Mouse (Mus musculus): ENCODE data around the gene Wdr95. TPM values are rescaled to one million over a fixed set of nuclear protein-coding genes. Genes with fewer than 3 reads are reported as not detected.
A peak's percentile ranks its signal among the peaks of the same experiment; 100 is the strongest.
"Not testable (repeated sequence)": the region's sequence is repeated elsewhere in the genome, so short reads cannot be mapped to it uniquely, and the experiment has no call there.

The Wdr95 gene
- total RNA-seq, 2 experiments from 2014 or later = 0.12 to 0.13 TPM

DNA sequence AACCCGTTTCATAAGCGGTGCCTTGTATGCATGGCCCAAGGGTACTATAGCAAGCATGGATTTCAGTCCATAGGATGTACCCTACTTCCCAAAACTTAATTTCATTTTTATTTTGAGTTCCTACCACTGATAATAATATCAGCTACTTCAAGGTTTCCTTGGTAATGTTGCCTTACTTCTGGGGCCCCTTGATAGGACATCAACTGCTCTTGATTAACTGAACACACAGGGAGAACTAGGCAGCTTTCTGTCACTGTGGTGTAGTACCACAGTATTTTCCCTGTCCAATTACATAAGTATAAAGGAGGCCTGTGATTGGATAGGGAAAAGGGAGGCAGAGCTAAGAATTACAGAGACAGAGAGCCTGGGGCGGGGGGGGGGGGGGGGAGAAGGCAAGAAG is 13.6 kb upstream of the Wdr95 start:
- DNase-seq (ENCODE audit: low spot score in 2 of 2) = no peak

DNA sequence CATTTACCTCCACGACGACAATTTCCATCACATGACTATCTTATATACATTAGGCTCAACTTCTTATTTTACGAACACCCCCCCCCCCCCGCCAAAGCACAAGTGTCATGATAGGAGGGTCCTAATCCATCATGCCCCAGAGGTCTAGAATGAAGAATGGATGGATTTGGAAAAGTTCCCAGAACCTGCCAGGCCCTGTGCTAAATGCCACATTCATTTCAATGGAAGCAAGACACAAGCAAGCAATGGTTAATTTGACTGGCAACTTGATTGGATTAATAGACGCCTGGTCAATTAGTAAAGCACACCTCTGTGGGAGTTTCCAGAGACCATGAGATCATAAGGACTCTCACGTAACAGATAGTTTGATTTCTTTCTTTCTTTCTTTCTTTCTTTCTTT is 11.4 kb upstream of the Wdr95 start:
- no peak for DNase-seq (ENCODE audit: low spot score in 2 of 2)

DNA sequence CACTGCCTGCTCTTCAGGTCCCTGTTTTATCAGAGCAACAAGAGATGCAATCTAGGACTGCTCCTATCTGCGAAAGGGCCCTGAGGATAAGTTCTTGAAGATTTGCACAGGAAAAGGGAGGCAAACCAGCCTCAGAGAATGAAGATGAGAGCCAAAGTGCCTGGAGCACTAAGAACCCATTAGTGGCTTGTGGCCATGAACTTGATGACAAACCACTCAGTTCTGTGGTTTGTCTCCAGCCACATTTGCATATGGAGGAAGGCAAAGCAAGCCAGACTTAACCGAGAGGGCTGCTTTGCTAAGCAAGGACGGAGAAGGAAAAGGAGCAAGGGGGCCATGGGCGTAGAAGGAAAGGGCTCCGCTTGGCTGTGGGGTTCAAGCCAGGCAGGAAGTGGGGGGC is 7.7 kb upstream of the Wdr95 start:
- no peak for DNase-seq (ENCODE audit: low spot score in 2 of 2)

DNA sequence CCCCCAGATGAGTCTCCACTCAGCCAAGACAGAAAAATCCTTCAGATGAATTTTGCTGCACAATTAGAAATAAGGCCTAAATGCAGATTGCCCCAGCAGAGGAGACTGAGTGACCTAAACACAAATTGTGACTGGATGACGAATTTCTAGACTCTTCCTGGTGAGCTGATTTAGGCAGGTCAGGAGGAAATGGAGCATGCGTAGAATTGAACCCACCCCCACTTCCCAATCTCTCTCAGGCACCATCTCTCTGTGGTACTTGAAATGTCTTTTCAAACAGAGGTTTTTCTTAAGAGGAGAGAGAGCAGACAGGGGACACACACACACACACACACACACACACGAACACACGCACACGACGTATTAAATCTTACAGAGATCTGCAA is 4.6 kb upstream of the Wdr95 start:
- no peak for DNase-seq (ENCODE audit: low spot score in 2 of 2)

DNA sequence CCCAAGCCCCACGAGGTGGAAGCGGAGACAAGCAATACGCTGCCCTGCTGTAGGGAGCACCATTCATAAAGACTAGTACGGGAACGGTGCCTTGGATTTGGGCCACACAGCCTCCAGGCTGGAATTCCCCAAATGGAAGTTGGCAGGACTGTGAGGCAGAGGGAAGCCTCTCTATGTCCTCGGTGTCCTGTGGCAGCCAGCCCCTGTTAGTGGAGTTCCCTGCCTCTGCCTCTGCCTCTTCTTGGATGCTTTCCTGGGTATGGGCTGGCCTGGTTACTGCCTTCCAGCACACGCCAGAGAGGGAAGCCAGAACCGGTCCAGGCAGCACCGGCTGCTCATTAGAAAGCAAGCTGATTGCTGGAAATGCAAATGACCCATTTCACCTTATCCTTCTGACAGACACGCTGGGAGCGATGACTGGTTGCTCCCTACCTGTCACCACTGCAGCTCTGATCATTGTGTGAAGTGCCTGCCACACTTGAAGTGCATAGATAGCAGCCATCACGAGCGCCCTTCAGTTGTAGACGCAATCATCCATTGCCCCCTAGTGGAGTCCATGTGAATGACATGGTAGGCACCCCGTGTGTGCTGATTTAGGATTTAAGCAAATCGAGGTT is 4.1 kb upstream of the Wdr95 start:
- DNase-seq (ENCODE audit: low spot score in 2 of 2) = peak; percentile 85 to 96

- DNase-seq (ENCODE audit: low spot score in 2 of 2) = no peak
Observed at GRCm38 (mm10) chr5:149525055-149525785, 3.3 kb upstream of the Wdr95 start.

DNA sequence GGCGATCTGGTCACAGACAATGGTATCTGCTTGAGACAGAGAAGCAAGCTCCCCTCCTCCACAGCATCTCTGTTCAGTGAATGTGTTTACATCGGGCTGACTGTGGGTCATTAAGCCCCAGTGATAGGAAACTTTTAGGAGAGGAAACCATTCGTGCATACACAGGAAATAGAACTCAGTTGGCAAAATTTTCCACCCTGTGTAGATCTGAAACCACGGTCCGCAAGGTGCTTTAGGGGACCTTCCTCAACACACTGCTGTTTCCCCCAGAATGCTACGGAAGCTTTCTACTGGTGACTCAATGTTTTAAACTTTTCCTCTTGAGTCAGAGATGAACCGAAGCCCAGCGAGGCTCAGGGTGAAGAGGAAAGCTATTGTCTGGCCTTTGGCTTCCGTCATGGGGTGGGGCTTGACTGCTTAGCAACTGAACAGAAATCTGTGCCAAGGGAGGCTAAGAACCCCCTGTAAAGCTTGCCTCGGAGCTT is 2.0 kb upstream of the Wdr95 start:
- DNase-seq (ENCODE audit: low spot score in 2 of 2) = peak in 1 of 2 experiments; percentile 45

- DNase-seq (ENCODE audit: low spot score in 2 of 2) = not testable (repeated sequence)
Observed at GRCm38 (mm10) chr5:149527292-149527691, 1.2 kb upstream of the Wdr95 start.

DNA sequence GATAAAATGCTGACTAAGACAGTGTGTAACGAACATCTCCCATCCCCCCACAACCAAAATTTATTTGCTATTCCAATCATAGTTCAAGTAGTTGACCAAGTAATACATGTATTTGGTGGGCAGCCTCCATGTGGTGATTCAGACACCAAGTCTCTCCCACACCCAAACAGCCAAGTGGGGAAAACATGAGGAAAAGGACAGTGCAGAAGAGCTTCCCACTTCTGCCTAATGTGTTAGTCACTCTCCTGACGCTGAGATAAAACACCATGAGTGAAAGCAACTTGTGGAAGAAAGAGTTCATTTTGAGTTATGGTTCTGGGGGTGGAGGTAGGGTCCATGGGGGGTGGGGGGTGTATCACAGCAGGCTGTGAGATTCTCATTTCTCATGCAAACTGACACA is 5.4 kb downstream of the Wdr95 start:
- DNase-seq (ENCODE audit: low spot score in 2 of 2) = no peak

GRCm38 (mm10) chr5:149536005-149536404 is 7.5 kb downstream of the Wdr95 start:
- no peak for DNase-seq (ENCODE audit: low spot score in 2 of 2)

GRCm38 (mm10) chr5:149537796-149538511 is 9.5 kb downstream of the Wdr95 start:
- DNase-seq (ENCODE audit: low spot score in 2 of 2) = peak in 1 of 2 experiments; percentile 42

DNA sequence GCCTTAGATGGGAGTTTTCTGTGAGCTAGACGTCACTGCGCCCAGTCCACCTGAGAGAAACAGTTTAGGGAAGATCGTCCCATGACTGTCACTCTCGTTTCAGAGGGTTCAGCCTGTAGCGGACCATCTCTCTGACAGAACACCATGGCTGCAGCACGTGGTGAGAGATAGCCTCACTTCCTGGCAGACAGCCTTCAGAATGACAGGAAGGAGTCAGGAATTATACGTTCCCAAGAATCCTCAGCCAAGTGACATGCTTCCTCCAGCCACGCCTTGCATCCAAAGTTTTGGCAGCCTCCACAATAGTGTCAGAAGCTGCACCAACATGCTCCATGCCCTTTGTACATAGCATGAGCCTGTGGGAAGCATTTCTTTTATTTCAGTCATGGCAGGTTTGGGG is 10.1 kb downstream of the Wdr95 start:
- no peak for DNase-seq (ENCODE audit: low spot score in 2 of 2)

DNA sequence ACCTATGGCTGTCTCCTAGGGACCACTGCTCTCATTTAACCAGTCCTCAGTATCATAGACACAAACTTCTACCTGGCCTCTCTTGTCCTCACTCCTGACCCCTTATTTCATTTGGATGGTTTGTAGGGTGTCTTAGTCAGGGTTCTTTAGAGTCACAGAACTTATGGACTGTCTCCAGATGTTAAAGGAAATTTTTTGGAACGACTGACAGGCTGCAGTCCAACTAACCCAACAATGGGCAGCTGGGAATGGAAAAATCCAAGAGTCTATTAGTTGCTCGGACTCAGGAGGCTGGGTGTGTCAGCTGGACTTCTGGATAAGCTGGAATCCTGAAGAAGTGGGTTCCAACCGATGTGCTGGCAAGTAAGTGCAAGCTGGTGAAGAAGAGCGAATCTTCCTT is 10.6 kb downstream of the Wdr95 start:
- no peak for DNase-seq (ENCODE audit: low spot score in 2 of 2)

DNA sequence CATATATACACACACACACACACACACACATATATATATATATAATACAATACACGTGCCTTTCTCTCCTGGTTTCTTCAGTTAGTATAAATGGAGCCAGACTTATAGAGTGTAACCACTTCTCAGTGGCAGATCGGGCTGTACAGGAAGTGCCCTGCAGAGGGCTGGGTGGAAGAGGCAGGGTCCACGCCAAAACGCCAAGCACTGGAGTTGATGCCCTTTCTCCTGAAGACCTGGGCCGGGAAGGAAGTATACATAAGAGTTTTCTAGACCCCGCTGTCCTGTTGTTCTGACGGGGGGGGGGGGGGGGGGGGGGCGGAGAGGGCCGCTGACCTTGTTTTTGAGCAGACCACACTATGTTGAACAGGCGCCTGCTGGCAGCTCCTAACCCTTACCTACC is 22.7 kb downstream of the Wdr95 start:
- DNase-seq (ENCODE audit: low spot score in 2 of 2) = no peak

DNA sequence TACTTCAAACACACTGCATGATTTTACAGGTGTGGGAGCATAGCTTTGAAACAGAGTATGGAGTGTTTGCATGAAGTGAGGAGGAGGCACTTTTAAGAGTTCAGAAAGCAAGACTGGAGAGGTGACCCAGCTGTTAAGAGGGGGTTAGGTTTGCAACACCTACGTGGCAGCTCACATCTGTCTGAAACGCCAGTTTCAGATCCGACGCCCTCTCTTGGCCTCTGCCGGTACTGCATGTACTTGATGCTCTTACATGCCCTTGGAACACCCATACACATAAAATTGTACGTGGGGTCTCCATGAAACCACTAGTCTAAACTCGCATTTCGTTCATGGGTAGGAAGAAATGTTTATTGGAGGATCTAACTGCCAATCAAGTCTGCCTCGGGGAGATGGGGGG is 24.3 kb downstream of the Wdr95 start:
- DNase-seq (ENCODE audit: low spot score in 2 of 2) = no peak

DNA sequence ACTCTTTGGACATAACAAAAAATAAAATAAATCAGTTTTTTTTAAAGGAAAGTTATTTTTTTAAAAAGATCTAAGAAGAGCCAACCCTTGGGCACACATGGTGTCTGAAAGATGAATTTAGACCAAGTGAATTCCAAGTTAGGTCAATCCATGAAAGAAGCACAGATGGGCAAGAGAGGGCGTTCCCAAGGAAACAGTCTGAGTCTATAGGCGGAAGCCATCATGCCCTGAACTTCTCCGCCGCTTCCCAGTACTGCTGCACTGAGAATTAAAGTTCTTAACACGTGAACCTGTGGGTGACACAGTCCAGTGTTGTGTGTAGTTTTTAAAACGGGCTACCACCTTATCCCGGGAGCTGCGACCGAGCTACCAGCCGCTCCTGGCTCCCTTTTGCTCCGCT is 24.9 kb downstream of the Wdr95 start:
- no peak for DNase-seq (ENCODE audit: low spot score in 2 of 2)

DNA sequence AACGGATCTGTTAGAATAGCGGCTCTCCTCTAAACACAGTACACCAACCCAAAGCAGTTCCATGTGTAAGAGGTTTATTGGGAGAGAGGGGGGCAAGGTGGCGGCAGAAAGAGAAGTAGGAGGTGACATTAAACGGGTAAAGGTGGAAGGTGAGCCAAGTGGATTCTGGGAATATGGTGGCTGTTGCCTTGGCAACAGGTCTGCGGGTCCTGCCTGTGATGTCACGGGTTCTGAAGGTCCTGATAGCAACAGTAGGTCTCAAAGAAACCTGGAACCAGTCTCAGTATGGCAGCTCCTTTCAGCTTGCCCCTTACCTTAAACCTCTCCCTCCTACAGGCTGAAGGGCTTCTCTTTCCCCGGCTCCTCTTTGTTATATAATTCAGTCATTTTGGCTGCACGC is 25.9 kb downstream of the Wdr95 start:
- no peak for DNase-seq (ENCODE audit: low spot score in 2 of 2)

DNA sequence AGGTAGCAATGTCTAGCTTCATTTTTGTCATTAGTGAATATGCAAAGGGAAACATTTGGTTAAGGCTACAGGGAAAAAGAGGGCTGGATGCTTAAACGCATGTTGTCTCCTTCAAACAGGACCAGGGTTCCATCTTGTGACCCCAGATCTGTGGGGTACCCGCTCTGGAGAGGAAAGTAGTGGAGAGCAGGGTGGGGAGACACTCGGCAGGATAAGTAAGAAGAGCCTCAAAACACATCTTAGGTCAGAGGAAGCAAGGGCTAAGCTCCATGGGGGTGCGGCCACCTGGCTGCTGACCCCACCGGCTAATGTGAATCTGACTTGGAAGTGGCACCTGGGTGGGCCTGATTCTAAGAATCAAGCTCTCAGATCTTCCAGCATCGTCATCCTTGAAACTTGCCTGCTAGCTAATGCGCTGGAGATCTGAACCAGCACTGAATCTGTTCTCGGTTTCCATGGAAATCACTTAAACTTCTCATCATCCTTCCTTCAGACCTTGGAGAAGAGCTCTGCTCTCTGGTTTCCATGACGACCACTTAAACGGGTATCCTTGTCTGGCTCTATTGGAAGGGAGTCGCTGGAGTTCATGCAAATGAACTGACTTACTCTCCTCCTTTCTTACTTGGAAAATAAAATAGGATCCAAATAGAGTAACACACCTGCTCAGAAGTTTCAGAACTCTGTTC is 32.6 kb downstream of the Wdr95 start:
- DNase-seq (ENCODE audit: low spot score in 2 of 2) = peak in 1 of 2 experiments; percentile 54

DNA sequence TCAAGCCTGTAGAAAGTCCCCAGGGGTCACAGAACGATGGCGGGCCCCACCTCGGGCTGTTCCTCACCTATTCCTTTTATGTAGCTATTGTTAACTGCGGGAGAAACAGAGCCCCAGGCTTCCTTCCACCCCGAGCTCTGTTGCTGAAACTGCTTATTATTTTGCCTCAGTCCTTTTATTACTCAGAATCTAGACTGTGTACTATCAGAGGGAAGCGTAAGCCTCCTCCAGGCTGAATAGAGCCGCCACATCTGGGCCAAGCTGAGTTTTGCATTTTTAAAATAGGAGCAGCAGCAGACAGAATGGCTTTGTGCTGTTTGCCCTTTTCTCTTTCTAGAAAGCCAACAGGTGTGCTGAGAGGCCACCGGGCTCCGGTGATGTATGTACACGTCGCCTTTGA is 37.5 kb downstream of the Wdr95 start:
- no peak for DNase-seq (ENCODE audit: low spot score in 2 of 2)

- DNase-seq (ENCODE audit: low spot score in 2 of 2) = peak in 1 of 2 experiments; percentile 67
Observed at GRCm38 (mm10) chr5:149566957-149567356, 38.5 kb downstream of the Wdr95 start.

- peak in 1 of 2 experiments; percentile 19 for DNase-seq (ENCODE audit: low spot score in 2 of 2)
Observed at GRCm38 (mm10) chr5:149568993-149569392, 40.5 kb downstream of the Wdr95 start.

DNA sequence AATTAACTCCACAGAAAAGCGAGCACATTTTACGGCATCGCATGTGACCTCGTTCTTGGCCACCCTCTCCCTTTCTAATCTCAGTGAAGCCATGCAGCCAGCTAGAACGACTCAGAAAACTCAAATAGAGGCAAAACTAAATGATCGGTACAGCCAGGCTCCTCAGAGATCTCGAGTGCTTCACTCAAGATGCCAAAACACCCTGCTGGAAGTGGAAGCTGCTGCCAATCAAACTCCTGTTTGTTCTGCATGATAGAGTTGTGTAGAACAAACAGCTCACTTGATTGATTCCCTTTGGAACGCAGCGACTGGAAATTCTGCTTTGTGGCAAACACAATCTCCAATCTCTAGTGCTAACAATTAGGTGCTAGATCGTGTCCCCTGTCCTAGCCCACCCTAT is 48.5 kb downstream of the Wdr95 start:
- DNase-seq (ENCODE audit: low spot score in 2 of 2) = peak in 1 of 2 experiments; percentile 35
